Mouse (Mus musculus): ENCODE data around the gene Slc51a. TPM values are rescaled to one million over a fixed set of nuclear protein-coding genes. Genes with fewer than 3 reads are reported as not detected.
A peak's percentile ranks its signal among the peaks of the same experiment; 100 is the strongest.

Gene Slc51a
- polyA plus RNA-seq, 1 experiment from 2014 or later = 0.40 TPM

GRCm38 (mm10) chr16:32433138-32433537 lies 54.5 kb downstream of the Slc51a start:
- 92% methylated on average over 2 of the region's 2 CpGs for WGBS
- no peak overlapping the region for H3K9ac ChIP-seq
- H3K27ac ChIP-seq = no peak overlapping the region
- H3K9me3 ChIP-seq = no peaks in the 10 kb centered on the region
- H3K4me3 ChIP-seq (replicated peaks) = no peak overlapping the region
- H3K27me3 ChIP-seq = no peaks in the 10 kb centered on the region
- no peak overlapping the region for H3K4me2 ChIP-seq
- no peak for ATAC-seq (ENCODE audit: low FRiP score)
- H3K36me3 ChIP-seq (replicated peaks) = no peaks in the 10 kb centered on the region
- peaks cover 13% of the 10 kb centered on the region for H3K4me1 ChIP-seq

DNA sequence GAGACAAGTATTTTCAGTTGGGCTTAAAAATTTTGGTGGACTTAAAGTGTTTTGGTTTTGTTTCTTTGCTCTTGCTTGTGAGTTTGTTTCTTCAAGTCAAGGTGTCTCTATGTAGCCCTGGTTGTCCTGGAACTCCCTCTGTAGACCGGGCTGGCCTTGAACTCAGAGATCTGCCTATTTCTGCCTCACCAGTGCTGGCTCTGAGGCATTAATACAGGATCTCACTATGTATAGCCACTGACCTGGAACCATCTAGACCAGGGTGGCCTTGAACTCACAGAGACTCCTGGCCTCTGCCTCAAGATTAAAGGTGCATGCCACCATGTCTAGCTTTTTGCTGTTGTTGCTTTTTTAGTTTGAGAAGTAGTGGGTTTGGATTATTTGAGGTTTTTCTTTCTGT lies 55.8 kb downstream of the Slc51a start:
- Histone ChIP-seq H3K4me2 (peak overlapping the region; percentile 95), H3K36me3 (replicated peaks) (no peaks in the 10 kb centered on the region), H3K9me3 (no peaks in the 10 kb centered on the region), H3K9ac (no peak overlapping the region), H3K27me3 (no peaks in the 10 kb centered on the region), H3K4me1 (peaks cover 13% of the 10 kb centered on the region), H3K4me3 (replicated peaks) (peak overlapping the region; percentile 63), H3K27ac (no peak overlapping the region)
- 86% methylated on average over 1 of the region's 1 CpGs for WGBS
- no peak for ATAC-seq (ENCODE audit: low FRiP score)

DNA sequence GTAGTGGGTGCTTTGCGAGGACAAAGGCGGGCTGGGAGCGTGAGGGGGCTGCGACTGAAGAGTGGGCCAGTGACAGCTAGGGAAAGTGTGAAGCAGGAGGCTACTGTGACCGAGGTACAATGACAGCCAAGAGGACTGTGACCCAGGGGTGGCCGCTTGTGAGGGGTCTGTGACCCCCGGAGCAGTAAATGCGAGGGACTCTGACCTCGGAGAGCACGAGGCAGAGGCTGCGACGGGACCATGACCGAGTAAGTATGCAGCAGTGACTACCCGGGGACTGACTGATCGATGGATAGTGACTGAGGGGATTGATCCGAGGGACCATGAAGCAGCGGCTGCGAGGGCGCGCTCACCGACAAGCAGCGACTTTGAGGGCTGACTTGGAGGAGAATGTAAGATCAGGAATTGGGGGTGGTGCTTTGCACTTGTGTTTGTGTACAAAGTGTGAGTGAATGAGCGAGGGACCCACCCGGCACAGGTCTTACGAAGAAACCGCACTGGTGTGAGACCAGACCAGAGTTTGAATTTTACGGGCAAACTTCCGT lies 56.6 kb downstream of the Slc51a start:
- peak overlapping the region; percentile 92; the same call in 1 of the 2 replicates for H3K27ac ChIP-seq
- no peaks in the 10 kb centered on the region for H3K27me3 ChIP-seq
- peak overlapping the region; percentile 80 for H3K9ac ChIP-seq
- H3K4me2 ChIP-seq = peak overlapping the region; percentile 95
- H3K4me3 ChIP-seq (replicated peaks) = peak overlapping the region; percentile 63
- no peaks in the 10 kb centered on the region for H3K9me3 ChIP-seq
- WGBS = 2% methylated on average over 28 of the region's 28 CpGs
- H3K36me3 ChIP-seq (replicated peaks) = no peaks in the 10 kb centered on the region
- H3K4me1 ChIP-seq = peaks cover 13% of the 10 kb centered on the region
- no peak; the same call in 1 of the 2 replicates for ATAC-seq (ENCODE audit: low FRiP score)

GRCm38 (mm10) chr16:32430474-32431046 lies 57.1 kb downstream of the Slc51a start, which contains the start of gene Pcyt1a:
Gene Pcyt1a, plus strand, starts transcription at chr16:32430921.
- no peaks in the 10 kb centered on the region for H3K27me3 ChIP-seq
- peak within 1 kb of the TSS; percentile 80 for H3K9ac ChIP-seq
- peak within 1 kb of the TSS; percentile 92 for H3K27ac ChIP-seq
- no peaks in the 10 kb centered on the region for H3K9me3 ChIP-seq
- H3K4me2 ChIP-seq = peak within 1 kb of the TSS; percentile 95
- ATAC-seq (ENCODE audit: low FRiP score) = peak; percentile 97
- H3K36me3 ChIP-seq (replicated peaks) = no peaks in the 10 kb centered on the region
- under 1% methylated on average over 54 of the region's 54 CpGs for WGBS
- H3K4me1 ChIP-seq = peaks cover 13% of the 10 kb centered on the region
- peak within 1 kb of the TSS; percentile 63 for H3K4me3 ChIP-seq (replicated peaks)

DNA sequence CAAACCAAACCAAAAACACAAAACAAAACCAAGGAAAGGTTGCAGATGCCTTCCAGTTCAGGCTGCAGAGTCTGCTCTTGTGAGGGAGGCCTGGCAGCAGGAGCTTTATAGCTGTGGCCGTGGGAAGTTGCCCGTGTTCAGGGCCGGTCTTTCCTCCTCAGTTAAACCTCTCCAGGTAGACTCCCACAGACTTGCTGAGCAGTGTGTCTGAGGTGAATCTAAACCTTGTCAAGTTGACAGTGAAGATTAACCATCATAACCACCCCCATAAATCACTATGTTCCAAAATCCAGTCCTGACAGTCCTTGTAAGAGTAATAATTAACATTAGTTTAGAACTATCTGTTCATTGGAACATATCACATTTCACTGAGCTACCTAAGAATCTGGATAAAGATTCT lies 60.2 kb downstream of the Slc51a start:
- no peak overlapping the region for H3K4me2 ChIP-seq
- no peak overlapping the region for H3K27ac ChIP-seq
- H3K4me3 ChIP-seq (replicated peaks) = no peak overlapping the region
- no peaks in the 10 kb centered on the region for H3K36me3 ChIP-seq (replicated peaks)
- H3K27me3 ChIP-seq = no peaks in the 10 kb centered on the region
- no peak overlapping the region for H3K9ac ChIP-seq
- peaks cover 13% of the 10 kb centered on the region for H3K4me1 ChIP-seq
- no peaks in the 10 kb centered on the region for H3K9me3 ChIP-seq
- 94% methylated on average over 3 of the region's 3 CpGs for whole genome bisulfite sequencing
- ATAC-seq (ENCODE audit: low FRiP score) = no peak

Other genes starting within 250 kb of the Slc51a start
- gene Fbxo45, start 240.7 kb downstream of the Slc51a start, polyA plus RNA-seq (2016; fragmentation: Nextera tagmentation; extraction: Ambion mirVana) = 14.3 and 25.8 TPM in 2 replicates
- 16.8 and 17.8 TPM in 2 replicates for gene Wdr53, start 240.7 kb downstream of the Slc51a start, polyA plus RNA-seq (2016; fragmentation: Nextera tagmentation; extraction: Ambion mirVana)
- not detected in 2 replicates for gene Smco1, start 216.4 kb downstream of the Slc51a start, polyA plus RNA-seq (2016; fragmentation: Nextera tagmentation; extraction: Ambion mirVana)
- gene Rnf168, start 210.4 kb downstream of the Slc51a start, polyA plus RNA-seq (2016; fragmentation: Nextera tagmentation; extraction: Ambion mirVana) = 33.6 and 38.4 TPM in 2 replicates
- 30.0 and 35.1 TPM in 2 replicates for gene Ubxn7, start 155.6 kb downstream of the Slc51a start, polyA plus RNA-seq (2016; fragmentation: Nextera tagmentation; extraction: Ambion mirVana)
- not detected in 2 replicates for gene Tm4sf19, start 87.4 kb downstream of the Slc51a start, polyA plus RNA-seq (2016; fragmentation: Nextera tagmentation; extraction: Ambion mirVana)
- gene Tctex1d2, start 68.2 kb downstream of the Slc51a start, polyA plus RNA-seq (2016; fragmentation: Nextera tagmentation; extraction: Ambion mirVana) = 31.8 and 34.6 TPM in 2 replicates
- 42.7 and 45.6 TPM in 2 replicates for gene Pcyt1a, start 57.0 kb downstream of the Slc51a start, polyA plus RNA-seq (2016; fragmentation: Nextera tagmentation; extraction: Ambion mirVana)
- gene Zdhhc19, start 8.4 kb upstream of the Slc51a start, polyA plus RNA-seq (2016; fragmentation: Nextera tagmentation; extraction: Ambion mirVana) = not detected in 2 replicates
- gene Tfrc, start 121.0 kb upstream of the Slc51a start, polyA plus RNA-seq (2016; fragmentation: Nextera tagmentation; extraction: Ambion mirVana) = 59.2 and 65.4 TPM in 2 replicates
- 13.9 and 14.2 TPM in 2 replicates for gene Tnk2, start 156.0 kb upstream of the Slc51a start, polyA plus RNA-seq (2016; fragmentation: Nextera tagmentation; extraction: Ambion mirVana)
- gene Muc4, start 248.0 kb upstream of the Slc51a start, polyA plus RNA-seq (2016; fragmentation: Nextera tagmentation; extraction: Ambion mirVana) = 0.19 and 0.28 TPM in 2 replicates